In the genomic region with DNA sequence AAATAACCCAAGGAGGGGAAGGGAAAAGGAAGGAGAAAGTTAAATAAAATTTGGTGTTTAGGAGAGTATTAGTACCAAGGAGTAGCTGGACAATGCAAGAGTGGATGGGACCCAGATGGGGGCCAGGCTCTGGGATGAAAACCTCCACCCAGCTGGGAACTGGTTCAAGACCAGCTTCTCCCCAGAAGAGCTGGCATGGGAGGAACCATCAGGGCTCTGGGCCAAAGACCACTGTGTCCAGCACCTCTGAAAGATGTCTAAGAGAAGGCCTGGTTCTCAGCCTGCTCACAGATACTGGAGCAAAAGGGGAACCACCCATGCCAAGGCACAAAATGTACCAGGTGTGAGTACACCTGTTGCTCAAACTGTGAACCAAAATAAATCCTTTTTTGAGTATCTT, we compare ENCODE assay signal across 14 mouse cellular contexts.
"Had no signal": no experiment of that assay in that cellular context is flagged by ENCODE, and none has a peak within 500 bp of the region (broad histone marks: within the 10 kb centered on the region; RNA-seq: fewer than 3 reads in every experiment).

No protein-coding gene starts in this region.

- DNase-seq: cerebellum, adult 2 months; cerebellum, adult 8-10 months; cerebellum, adult 9-10 months; cerebellum, adult 9-11 months; cerebellum, postnatal 25 days; embryo, embryonic 11 days; forebrain, postnatal 0 days; gastrocnemius, adult 2 months; gastrocnemius, postnatal 10 days; gastrocnemius, postnatal 14 days; gastrocnemius, postnatal 25 days; gastrocnemius, postnatal 36 days; heart, adult 18-20 months; heart, adult 2 months had no signal
